29 mouse cellular contexts compared by ENCODE assay signal in genomic region chr10:97114501-97114900, GRCm38 (mm10).
DNase-seq lines count a peak whose midpoint lies in the region; ATAC-seq and TF ChIP-seq lines count a peak whose summit lies in the region.
"Had no signal": no experiment of that assay in that cellular context is flagged by ENCODE, and none has a peak within 500 bp of the region (broad histone marks: within the 10 kb centered on the region; RNA-seq: fewer than 3 reads in every experiment).

No protein-coding gene starts in this region.

- no peak overlapping the region for H3K4me3 ChIP-seq in forebrain, embryonic 12.5 days (replicated peaks)
- no peak overlapping the region for H3K4me3 ChIP-seq in forebrain, embryonic 16.5 days (replicated peaks; ENCODE audit: low read length)
- H3K4me3 ChIP-seq in hindbrain, postnatal 0 days (ENCODE audit: low read length): no peak overlapping the region
- H3K4me3 ChIP-seq: embryonic facial prominence, embryonic 10.5 days; embryonic facial prominence, embryonic 15.5 days; hindbrain, embryonic 15.5 days; intestine, embryonic 15.5 days; limb, embryonic 13.5 days; lung, embryonic 15.5 days; neural tube, embryonic 13.5 days had no signal

- WGBS in forebrain, embryonic 12.5 days: 77% methylated on average over 3 of the region's 3 CpGs
- 65% methylated on average over 3 of the region's 3 CpGs for WGBS in forebrain, embryonic 16.5 days
- WGBS in hindbrain, postnatal 0 days: 48% methylated on average over 3 of the region's 3 CpGs

- H3K4me1 ChIP-seq in forebrain, embryonic 12.5 days: peaks cover 4% of the 10 kb centered on the region; the same call in 1 of the 2 replicates
- H3K4me1 ChIP-seq in forebrain, embryonic 16.5 days (replicated peaks; ENCODE audit: control insufficient read depth, insufficient read depth, low read length): no peaks in the 10 kb centered on the region
- no peaks in the 10 kb centered on the region for H3K4me1 ChIP-seq in hindbrain, postnatal 0 days (ENCODE audit: insufficient read depth, low read length)
- H3K4me1 ChIP-seq: embryonic facial prominence, embryonic 10.5 days; embryonic facial prominence, embryonic 15.5 days; hindbrain, embryonic 15.5 days; intestine, embryonic 15.5 days; limb, embryonic 13.5 days; lung, embryonic 15.5 days; neural tube, embryonic 13.5 days had no signal

- intact Hi-C loops in left cerebral cortex, postnatal 4 days (cut with DNase I): no loop called here
- intact Hi-C loops in left cerebral cortex, postnatal 10 days (cut with DNase I): no loop called here

- 0 out of 2 replicates have a peak, but pooled peaks have one; percentile 46 for ATAC-seq in forebrain, embryonic 12.5 days (ENCODE audit: low FRiP score)
- ATAC-seq in forebrain, embryonic 16.5 days: no peak
- peak; percentile 71 for ATAC-seq in hindbrain, postnatal 0 days
- ATAC-seq: CD4-positive, CD25-positive, alpha-beta regulatory T cell, adult 4 months had no signal

- H3K9ac ChIP-seq in forebrain, embryonic 12.5 days: no peak overlapping the region
- no peak overlapping the region for H3K9ac ChIP-seq in forebrain, embryonic 16.5 days (replicated peaks; ENCODE audit: low read depth, low read length)
- H3K9ac ChIP-seq in hindbrain, postnatal 0 days (replicated peaks; ENCODE audit: low read length): no peak overlapping the region
- H3K9ac ChIP-seq: embryonic facial prominence, embryonic 15.5 days; hindbrain, embryonic 15.5 days; intestine, embryonic 15.5 days; limb, embryonic 13.5 days; lung, embryonic 15.5 days; neural tube, embryonic 13.5 days had no signal

- no peak for TF ChIP-seq CTCF in hindbrain, postnatal 0 days (IDR thresholded peaks at IDR 0.05; ENCODE audit: low read depth)

- H3K27ac ChIP-seq in forebrain, embryonic 12.5 days: no peak overlapping the region
- no peak overlapping the region for H3K27ac ChIP-seq in forebrain, embryonic 16.5 days (ENCODE audit: low read length)
- H3K27ac ChIP-seq in hindbrain, postnatal 0 days: peak overlapping the region; percentile 23; the same call in 1 of the 2 replicates
- H3K27ac ChIP-seq: embryonic facial prominence, embryonic 10.5 days; embryonic facial prominence, embryonic 15.5 days; hindbrain, embryonic 15.5 days; intestine, embryonic 15.5 days; limb, embryonic 13.5 days; lung, embryonic 15.5 days; neural tube, embryonic 13.5 days had no signal

- no peak overlapping the region for H3K4me2 ChIP-seq in forebrain, embryonic 12.5 days
- no peak overlapping the region for H3K4me2 ChIP-seq in forebrain, embryonic 16.5 days (ENCODE audit: low read length)
- no peak overlapping the region for H3K4me2 ChIP-seq in hindbrain, postnatal 0 days (ENCODE audit: low read depth, low read length)
- H3K4me2 ChIP-seq: embryonic facial prominence, embryonic 15.5 days; hindbrain, embryonic 15.5 days; intestine, embryonic 15.5 days; limb, embryonic 13.5 days; liver, embryonic 11.5 days; lung, embryonic 15.5 days; neural tube, embryonic 13.5 days had no signal

- no peaks in the 10 kb centered on the region for H3K36me3 ChIP-seq in forebrain, embryonic 12.5 days (replicated peaks)
- H3K36me3 ChIP-seq in forebrain, embryonic 16.5 days (ENCODE audit: control insufficient read depth, insufficient read depth): no peaks in the 10 kb centered on the region
- no peaks in the 10 kb centered on the region for H3K36me3 ChIP-seq in hindbrain, postnatal 0 days (ENCODE audit: insufficient read depth, low read length)
- H3K36me3 ChIP-seq: embryonic facial prominence, embryonic 10.5 days; embryonic facial prominence, embryonic 15.5 days; hindbrain, embryonic 15.5 days; intestine, embryonic 15.5 days; limb, embryonic 13.5 days; lung, embryonic 15.5 days; neural tube, embryonic 13.5 days had no signal

- H3K9me3 ChIP-seq in forebrain, embryonic 12.5 days: no peaks in the 10 kb centered on the region
- H3K9me3 ChIP-seq in forebrain, embryonic 16.5 days (ENCODE audit: control insufficient read depth, low read length): no peaks in the 10 kb centered on the region
- no peaks in the 10 kb centered on the region for H3K9me3 ChIP-seq in hindbrain, postnatal 0 days (ENCODE audit: low read length)
- H3K9me3 ChIP-seq: embryonic facial prominence, embryonic 10.5 days; embryonic facial prominence, embryonic 15.5 days; hindbrain, embryonic 15.5 days; intestine, embryonic 15.5 days; limb, embryonic 13.5 days; lung, embryonic 15.5 days; neural tube, embryonic 13.5 days had no signal

- no peaks in the 10 kb centered on the region for H3K27me3 ChIP-seq in forebrain, embryonic 12.5 days
- no peaks in the 10 kb centered on the region for H3K27me3 ChIP-seq in forebrain, embryonic 16.5 days (replicated peaks; ENCODE audit: control insufficient read depth, insufficient read depth, low read length)
- no peaks in the 10 kb centered on the region for H3K27me3 ChIP-seq in hindbrain, postnatal 0 days (ENCODE audit: insufficient read depth, low read length)
- H3K27me3 ChIP-seq: embryonic facial prominence, embryonic 15.5 days; hindbrain, embryonic 15.5 days; intestine, embryonic 15.5 days; limb, embryonic 13.5 days; lung, embryonic 15.5 days; neural tube, embryonic 13.5 days had no signal

- DNase-seq in left cerebral cortex, postnatal 4 days: peak; percentile 41
- no peak for DNase-seq in left cerebral cortex, postnatal 10 days (ENCODE audit: extremely low spot score in 1 of 2, low spot score in 2 of 2)
- peak; percentile 35 for DNase-seq in hindbrain, postnatal 0 days (ENCODE audit: low spot score)
- peak; percentile 56 for DNase-seq in retina, embryonic 14.5 days (ENCODE audit: low spot score)
- DNase-seq in testis, postnatal 14 days (ENCODE audit: low spot score): no peak
- DNase-seq in kidney, adult 18-20 months: no peak
- DNase-seq: adrenal gland, postnatal 25 days; cerebellum, adult 18-20 months; cerebellum, postnatal 25 days; gastrocnemius, postnatal 14 days; heart, postnatal 14 days; kidney, adult 8-10 months; kidney, postnatal 10 days; layer of hippocampus, adult 9-11 months; lung, postnatal 36 days; right cerebral cortex, adult 18-20 months; right cerebral cortex, postnatal 4 days; thymus, postnatal 4 days had no signal

Comparison
In these comparisons a context has a peak if more than half of its experiments do, and no peak if none do; other contexts are left out.
1. DNase-seq: peak in left cerebral cortex, postnatal 4 days (single experiment), hindbrain, postnatal 0 days (single experiment) and retina, embryonic 14.5 days (single experiment); none in left cerebral cortex, postnatal 10 days (0 of 2), testis, postnatal 14 days (single experiment) and kidney, adult 18-20 months (single experiment).